34 mouse cellular contexts compared by ENCODE assay signal in the genomic region with DNA sequence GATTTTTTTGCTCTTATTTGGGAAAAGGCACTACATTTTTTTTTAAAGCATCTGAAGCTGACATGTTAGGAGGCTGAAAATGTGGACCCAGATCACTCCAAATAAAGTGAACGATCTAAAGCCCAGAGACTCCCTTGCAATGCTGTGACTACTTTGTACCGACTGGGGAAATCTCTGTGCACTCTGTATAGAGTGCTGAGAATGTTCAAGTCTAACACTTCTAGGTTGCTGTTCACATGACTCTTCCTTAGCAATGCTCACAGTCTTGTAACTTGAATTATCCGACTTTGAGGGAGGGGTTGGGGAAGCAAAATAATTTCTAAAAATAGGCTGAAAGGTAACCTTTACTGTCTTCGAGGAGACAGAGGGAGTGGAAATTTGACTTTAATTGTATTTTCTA.
"Had no signal": no experiment of that assay in that cellular context is flagged by ENCODE, and none has a peak within 500 bp of the region (broad histone marks: within the 10 kb centered on the region; RNA-seq: fewer than 3 reads in every experiment).

No protein-coding gene starts in this region.

- H3K27me3 ChIP-seq: heart, embryonic 12.5 days; heart, embryonic 13.5 days; heart, embryonic 15.5 days; hindbrain, embryonic 12.5 days; hindbrain, embryonic 13.5 days; hindbrain, embryonic 15.5 days; intestine, embryonic 15.5 days; kidney, embryonic 15.5 days had no signal

- ATAC-seq: hindbrain, embryonic 16.5 days; hindbrain, postnatal 0 days; inflammation-experienced regulatory T-cells, adult 6 months; intestine, embryonic 15.5 days; intestine, embryonic 16.5 days; intestine, postnatal 0 days had no signal

- H3K36me3 ChIP-seq: heart, embryonic 12.5 days; heart, embryonic 13.5 days; heart, embryonic 15.5 days; hindbrain, embryonic 10.5 days; hindbrain, embryonic 12.5 days; hindbrain, embryonic 13.5 days; hindbrain, embryonic 15.5 days; intestine, embryonic 15.5 days; kidney, embryonic 15.5 days had no signal

- H3K4me3 ChIP-seq: heart, embryonic 12.5 days; heart, embryonic 13.5 days; heart, embryonic 15.5 days; hindbrain, embryonic 10.5 days; hindbrain, embryonic 12.5 days; hindbrain, embryonic 13.5 days; hindbrain, embryonic 15.5 days; intestine, embryonic 15.5 days; kidney, embryonic 15.5 days; layer of hippocampus, adult 2 months; left cerebral cortex, adult 2 months had no signal

- DNase-seq: heart, postnatal 10 days; heart, postnatal 14 days; heart, postnatal 36 days; heart, postnatal 4 days; kidney, adult 11 months; kidney, adult 18-20 months; kidney, adult 2 months; kidney, adult 8-10 months; kidney, adult 9 months; kidney, postnatal 10 days; kidney, postnatal 14 days; kidney, postnatal 25 days; kidney, postnatal 36 days; kidney, postnatal 4 days; layer of hippocampus, adult 9-11 months; layer of hippocampus, postnatal 36 days had no signal

- H3K9ac ChIP-seq: heart, embryonic 12.5 days; heart, embryonic 13.5 days; heart, embryonic 15.5 days; hindbrain, embryonic 12.5 days; hindbrain, embryonic 13.5 days; hindbrain, embryonic 14.5 days; hindbrain, embryonic 15.5 days; intestine, embryonic 15.5 days; kidney, embryonic 15.5 days had no signal

- H3K27ac ChIP-seq: heart, embryonic 13.5 days; heart, embryonic 15.5 days; hindbrain, embryonic 10.5 days; hindbrain, embryonic 12.5 days; hindbrain, embryonic 13.5 days; hindbrain, embryonic 14.5 days; hindbrain, embryonic 15.5 days; hindbrain, postnatal 0 days; intestine, embryonic 15.5 days; kidney, embryonic 15.5 days; kidney, postnatal 0 days; layer of hippocampus, adult 2 months; left cerebral cortex, adult 2 months had no signal

- H3K9me3 ChIP-seq: heart, embryonic 12.5 days; heart, embryonic 13.5 days; heart, embryonic 15.5 days; hindbrain, embryonic 10.5 days; hindbrain, embryonic 12.5 days; hindbrain, embryonic 13.5 days; hindbrain, embryonic 15.5 days; intestine, embryonic 15.5 days; kidney, embryonic 15.5 days had no signal

- H3K4me1 ChIP-seq: heart, embryonic 12.5 days; heart, embryonic 13.5 days; heart, embryonic 15.5 days; hindbrain, embryonic 10.5 days; hindbrain, embryonic 12.5 days; hindbrain, embryonic 15.5 days; intestine, embryonic 15.5 days; kidney, embryonic 15.5 days had no signal

- H3K4me2 ChIP-seq: heart, embryonic 12.5 days; heart, embryonic 13.5 days; heart, embryonic 15.5 days; hindbrain, embryonic 12.5 days; hindbrain, embryonic 13.5 days; hindbrain, embryonic 14.5 days; hindbrain, embryonic 15.5 days; intestine, embryonic 15.5 days; kidney, embryonic 15.5 days had no signal
